In genomic region chr6:136803093-136803738, GRCm38 (mm10) we compare ENCODE assay signal across 7 mouse cellular contexts. TPM values are rescaled to one million over a fixed set of nuclear protein-coding genes. Genes with fewer than 3 reads are reported as not detected.
DNase-seq lines count a peak whose midpoint lies in the region; ATAC-seq and TF ChIP-seq lines count a peak whose summit lies in the region.

No protein-coding gene starts in this region.

- no peak for TF ChIP-seq POLR2A in spleen, adult 2 months (IDR thresholded peaks at IDR 0.05; ENCODE audit: low read depth, low read length)
- TF ChIP-seq POLR2A in limb, embryonic 14.5 days (IDR thresholded peaks at IDR 0.05; ENCODE audit: borderline replicate concordance, extremely low read depth, insufficient read depth, insufficient read length), result no peak

- peak overlapping the region; percentile 100 for H3K27ac ChIP-seq in spleen, adult 2 months (ENCODE audit: insufficient read depth, low read length)
- H3K27ac ChIP-seq in limb, embryonic 14.5 days (replicated peaks; ENCODE audit: low read depth, low read length), result peak overlapping the region; percentile 100
- peak overlapping the region; percentile 100 for H3K27ac ChIP-seq in stomach, embryonic 16.5 days (ENCODE audit: low read length)

- peak overlapping the region; percentile 96 for H3K9ac ChIP-seq in limb, embryonic 14.5 days (ENCODE audit: low read depth, low read length, severe bottlenecking)
- H3K9ac ChIP-seq in stomach, embryonic 16.5 days (ENCODE audit: low read length), result peak overlapping the region; percentile 95

- no peak for DNase-seq in spleen, adult 2 months (ENCODE audit: low read depth in 1 of 2, low spot score in 2 of 2)
- DNase-seq in spleen, adult 18-20 months, result no peak
- no peak for DNase-seq in limb, embryonic 14.5 days (ENCODE audit: low spot score)
- no peak for DNase-seq in adrenal gland, postnatal 14 days
- no peak for DNase-seq in right cerebral cortex, postnatal 10 days (ENCODE audit: low spot score in 2 of 2)

- no peak for TF ChIP-seq CTCF in spleen, adult 2 months (IDR thresholded peaks at IDR 0.05; ENCODE audit: extremely low read depth, insufficient read depth, insufficient read length, insufficient replicate concordance)

- H3K27me3 ChIP-seq in spleen, adult 2 months (ENCODE audit: control insufficient read depth, insufficient read depth, low read length), result no peaks in the 10 kb centered on the region; the same call in 1 of the 2 replicates
- no peaks in the 10 kb centered on the region for H3K27me3 ChIP-seq in limb, embryonic 14.5 days (ENCODE audit: control insufficient read depth, insufficient read depth, low read length)
- H3K27me3 ChIP-seq in stomach, embryonic 16.5 days (ENCODE audit: control insufficient read depth, insufficient read depth, low read length), result no peaks in the 10 kb centered on the region

- H3K36me3 ChIP-seq in spleen, adult 2 months (ENCODE audit: control insufficient read depth, insufficient read depth, low read length), result no peaks in the 10 kb centered on the region
- no peaks in the 10 kb centered on the region for H3K36me3 ChIP-seq in limb, embryonic 14.5 days (ENCODE audit: control insufficient read depth, insufficient read depth, low read length)
- H3K36me3 ChIP-seq in stomach, embryonic 16.5 days (ENCODE audit: control insufficient read depth, insufficient read depth, low read length), result no peaks in the 10 kb centered on the region

- 17% methylated on average over 12 of the region's 12 CpGs for WGBS in spleen, adult 2 months
- WGBS in limb, embryonic 14.5 days, result 13% methylated on average over 12 of the region's 12 CpGs
- WGBS in stomach, embryonic 16.5 days, result 12% methylated on average over 12 of the region's 12 CpGs

- ATAC-seq in erythroid progenitor cell, adult 5-6 weeks (replicated peaks; ENCODE audit: low FRiP score, poor library complexity, severe bottlenecking), result peak; percentile 1; the same call in 1 of the 2 replicates
- ATAC-seq in limb, embryonic 14.5 days (ENCODE audit: low FRiP score, low read depth), result peak; percentile 2; the same call in 1 of the 2 replicates
- ATAC-seq in stomach, embryonic 16.5 days (ENCODE audit: insufficient read depth, low FRiP score), result no peak

- peak overlapping the region; percentile 62 for H3K4me2 ChIP-seq in limb, embryonic 14.5 days (replicated peaks; ENCODE audit: low read depth, low read length, severe bottlenecking)
- H3K4me2 ChIP-seq in stomach, embryonic 16.5 days (ENCODE audit: low read depth, low read length), result peak overlapping the region; percentile 74

- H3K4me3 ChIP-seq in spleen, adult 2 months (ENCODE audit: extremely low read depth, insufficient read depth, insufficient read length), result peak overlapping the region; percentile 45
- peak overlapping the region; percentile 78 for H3K4me3 ChIP-seq in limb, embryonic 14.5 days (replicated peaks; ENCODE audit: low read length)
- peak overlapping the region; percentile 76 for H3K4me3 ChIP-seq in stomach, embryonic 16.5 days (replicated peaks; ENCODE audit: low read length)

- H3K9me3 ChIP-seq in limb, embryonic 14.5 days (ENCODE audit: control insufficient read depth, low read length), result no peaks in the 10 kb centered on the region
- no peaks in the 10 kb centered on the region for H3K9me3 ChIP-seq in stomach, embryonic 16.5 days (replicated peaks; ENCODE audit: control insufficient read depth, low read length)

- no peaks in the 10 kb centered on the region; the same call in 1 of the 2 replicates for H3K4me1 ChIP-seq in spleen, adult 2 months (ENCODE audit: control insufficient read depth, insufficient read depth, insufficient read length)
- peaks cover 12% of the 10 kb centered on the region for H3K4me1 ChIP-seq in limb, embryonic 14.5 days (ENCODE audit: control insufficient read depth, insufficient read depth, low read length)
- peaks cover 21% of the 10 kb centered on the region for H3K4me1 ChIP-seq in stomach, embryonic 16.5 days (ENCODE audit: control insufficient read depth, insufficient read depth, low read length)

RNA-seq across cellular contexts. Expression of gene Hist4h4, which starts 1.0 kb away (rescaled TPM):
- 1.2 and 3.6 TPM in 2 replicates for polyA plus RNA-seq in spleen, adult 2 months (2012; rRNA removed)
- total RNA-seq in erythroid progenitor cell, adult 5-6 weeks (2015; ENCODE audit: low replicate concordance), result 82.5 and 87.6 TPM in 2 replicates
- 74.3 and 120 TPM in 2 replicates for total RNA-seq in erythroid progenitor cell, adult 5-6 weeks (2017; ENCODE audit: low replicate concordance)
- polyA plus RNA-seq in limb, embryonic 14.5 days (2012; rRNA removed), result 1.2 and 1.6 TPM in 2 replicates
- 1.1 TPM in 2 replicates for polyA plus RNA-seq in limb, embryonic 14.5 days (2014; fragmentation: Nextera tagmentation; extraction: Ambion mirVana)
- polyA plus RNA-seq in stomach, embryonic 16.5 days (2015; fragmentation: Nextera tagmentation; extraction: Ambion mirVana), result 0.83 and 0.89 TPM in 2 replicates
- total RNA-seq in adrenal gland, postnatal 14 days (2021), result 24.3 and 24.8 TPM in 2 replicates

RNA-seq across cellular contexts. Expression of gene H2afj, which starts 4.8 kb away (rescaled TPM):
- polyA plus RNA-seq in spleen, adult 2 months (2012; rRNA removed), result 228 and 441 TPM in 2 replicates
- total RNA-seq in erythroid progenitor cell, adult 5-6 weeks (2015; ENCODE audit: low replicate concordance), result 51.1 and 55.5 TPM in 2 replicates
- 33.1 and 75.9 TPM in 2 replicates for total RNA-seq in erythroid progenitor cell, adult 5-6 weeks (2017; ENCODE audit: low replicate concordance)
- polyA plus RNA-seq in limb, embryonic 14.5 days (2012; rRNA removed), result 82.9 and 88.8 TPM in 2 replicates
- polyA plus RNA-seq in limb, embryonic 14.5 days (2014; fragmentation: Nextera tagmentation; extraction: Ambion mirVana), result 105 and 114 TPM in 2 replicates
- polyA plus RNA-seq in stomach, embryonic 16.5 days (2015; fragmentation: Nextera tagmentation; extraction: Ambion mirVana), result 180 and 196 TPM in 2 replicates
- 124 TPM in 2 replicates for total RNA-seq in adrenal gland, postnatal 14 days (2021)

RNA-seq across cellular contexts. Expression of gene Gucy2c, which starts 21.7 kb away (rescaled TPM):
- polyA plus RNA-seq in spleen, adult 2 months (2012; rRNA removed), result 0.05 and 0.07 TPM in 2 replicates
- not detected in 2 replicates for total RNA-seq in erythroid progenitor cell, adult 5-6 weeks (2015; ENCODE audit: low replicate concordance)
- total RNA-seq in erythroid progenitor cell, adult 5-6 weeks (2017; ENCODE audit: low replicate concordance), result not detected in 2 replicates
- polyA plus RNA-seq in limb, embryonic 14.5 days (2012; rRNA removed), result 0.05 and 0.10 TPM in 2 replicates
- 0.06 and 0.08 TPM in 2 replicates for polyA plus RNA-seq in limb, embryonic 14.5 days (2014; fragmentation: Nextera tagmentation; extraction: Ambion mirVana)
- polyA plus RNA-seq in stomach, embryonic 16.5 days (2015; fragmentation: Nextera tagmentation; extraction: Ambion mirVana), result 8.5 and 8.7 TPM in 2 replicates
- total RNA-seq in adrenal gland, postnatal 14 days (2021), result 0.08 and 0.22 TPM in 2 replicates

RNA-seq across cellular contexts. Expression of gene BC049715, which starts 24.2 kb away (rescaled TPM):
- 0.45 and 0.72 TPM in 2 replicates for polyA plus RNA-seq in spleen, adult 2 months (2012; rRNA removed)
- 6.3 and 8.3 TPM in 2 replicates for total RNA-seq in erythroid progenitor cell, adult 5-6 weeks (2015; ENCODE audit: low replicate concordance)
- 0.91 and 3.6 TPM in 2 replicates for total RNA-seq in erythroid progenitor cell, adult 5-6 weeks (2017; ENCODE audit: low replicate concordance)
- polyA plus RNA-seq in limb, embryonic 14.5 days (2012; rRNA removed), result 0.73 and 1.7 TPM in 2 replicates
- polyA plus RNA-seq in limb, embryonic 14.5 days (2014; fragmentation: Nextera tagmentation; extraction: Ambion mirVana), result 1.3 and 1.9 TPM in 2 replicates
- polyA plus RNA-seq in stomach, embryonic 16.5 days (2015; fragmentation: Nextera tagmentation; extraction: Ambion mirVana), result 0.46 and 2.6 TPM in 2 replicates
- total RNA-seq in adrenal gland, postnatal 14 days (2021), result 0.38 and 1.1 TPM in 2 replicates

RNA-seq across cellular contexts. Expression of gene Wbp11, which starts 24.8 kb away (rescaled TPM):
- polyA plus RNA-seq in spleen, adult 2 months (2012; rRNA removed), result 33.5 and 39.5 TPM in 2 replicates
- total RNA-seq in erythroid progenitor cell, adult 5-6 weeks (2015; ENCODE audit: low replicate concordance), result 103 and 123 TPM in 2 replicates
- total RNA-seq in erythroid progenitor cell, adult 5-6 weeks (2017; ENCODE audit: low replicate concordance), result 116 and 132 TPM in 2 replicates
- 87.0 and 96.5 TPM in 2 replicates for polyA plus RNA-seq in limb, embryonic 14.5 days (2012; rRNA removed)
- polyA plus RNA-seq in limb, embryonic 14.5 days (2014; fragmentation: Nextera tagmentation; extraction: Ambion mirVana), result 100 and 110 TPM in 2 replicates
- polyA plus RNA-seq in stomach, embryonic 16.5 days (2015; fragmentation: Nextera tagmentation; extraction: Ambion mirVana), result 85.0 and 90.8 TPM in 2 replicates
- 73.4 and 79.6 TPM in 2 replicates for total RNA-seq in adrenal gland, postnatal 14 days (2021)
